ENCODE assay signal across 18 mouse cellular contexts in the genomic region with DNA sequence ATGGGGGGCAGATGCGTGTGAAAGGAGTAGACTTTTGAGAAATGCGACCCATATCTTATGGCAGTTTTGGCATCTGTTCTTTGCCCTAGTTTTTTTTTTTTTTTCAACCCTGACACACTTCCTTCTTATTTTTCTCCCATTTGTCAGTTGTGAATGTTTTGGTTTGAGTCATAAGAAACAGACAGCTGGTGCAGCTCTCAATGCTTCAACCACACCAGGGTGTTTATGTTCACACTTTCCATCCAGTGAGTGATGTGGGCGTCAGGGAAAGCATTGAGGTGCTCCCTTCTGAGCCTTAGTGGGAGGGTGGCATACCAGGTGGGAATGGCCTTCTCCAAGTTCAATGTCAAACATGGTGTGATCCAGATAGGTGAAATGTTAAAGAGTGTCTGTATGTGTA.
A peak's percentile ranks its signal among the peaks of the same experiment; 100 is the strongest.
DNase-seq lines count a peak whose midpoint lies in the region; TF ChIP-seq lines count a peak whose summit lies in the region.
"Had no signal": no experiment of that assay in that cellular context is flagged by ENCODE, and none has a peak within 500 bp of the region (broad histone marks: within the 10 kb centered on the region; RNA-seq: fewer than 3 reads in every experiment).

No protein-coding gene starts in this region.

- H3K36me3 ChIP-seq in CH12.LX (replicated peaks in 1 of 2; ENCODE audit: control insufficient read depth in 1 of 2, insufficient read depth in 1 of 2, low read length in 1 of 2) = no peaks in the 10 kb centered on the region
- H3K36me3 ChIP-seq: intestine, embryonic 15.5 days; limb, embryonic 12.5 days; liver, embryonic 15.5 days; midbrain, embryonic 12.5 days had no signal

- H3K27ac ChIP-seq in CH12.LX (ENCODE audit: insufficient read depth, low read depth) = no peak overlapping the region
- H3K27ac ChIP-seq: intestine, embryonic 15.5 days; limb, embryonic 12.5 days; liver, embryonic 15.5 days; midbrain, embryonic 12.5 days had no signal

- peak; percentile 16 for DNase-seq in left cerebral cortex, adult 11 months (ENCODE audit: low spot score)
- DNase-seq in left cerebral cortex, postnatal 4 days = no peak
- DNase-seq in CH12.LX (ENCODE audit: extremely low read depth) = no peak
- DNase-seq in brain, adult 2 months (ENCODE audit: low read depth, low spot score) = peak; percentile 77
- DNase-seq in naive thymus-derived CD4-positive, alpha-beta T cell, adult 2 months (ENCODE audit: low read depth) = peak; percentile 14
- DNase-seq in lung, adult 18-20 months = no peak
- DNase-seq in heart, adult 18-20 months = no peak
- DNase-seq: adrenal gland, postnatal 14 days; cerebellum, postnatal 14 days; heart, postnatal 4 days; kidney, postnatal 10 days; lung, postnatal 36 days had no signal

- dilution Hi-C loops in CH12.LX (cut with MboI; ENCODE audit: extremely low pct_ligation_motif_present, extremely low pct_unique_long_range_greater_than_20kb, low sequenced_read_pairs) = no loop called here

- peaks cover 52% of the 10 kb centered on the region for H3K27me3 ChIP-seq in CH12.LX (replicated peaks)
- H3K27me3 ChIP-seq: intestine, embryonic 15.5 days; limb, embryonic 12.5 days; liver, embryonic 15.5 days; midbrain, embryonic 12.5 days had no signal

- no peaks in the 10 kb centered on the region for H3K4me1 ChIP-seq in CH12.LX (ENCODE audit: control insufficient read depth in 1 of 2, insufficient read depth in 2 of 2)
- H3K4me1 ChIP-seq: intestine, embryonic 15.5 days; limb, embryonic 12.5 days; liver, embryonic 15.5 days; midbrain, embryonic 12.5 days had no signal

- in situ Hi-C loops in CH12.LX (cut with MboI; ENCODE audit: low pct_ligation_motif_present, low pct_unique_long_range_greater_than_20kb, low sequenced_read_pairs) = no loop called here

- H3K4me2 ChIP-seq in CH12.LX (ENCODE audit: insufficient read depth, low read depth, poor library complexity, severe bottlenecking) = no peak overlapping the region
- H3K4me2 ChIP-seq: heart, embryonic 11.5 days; intestine, embryonic 15.5 days; limb, embryonic 12.5 days; liver, embryonic 15.5 days; midbrain, embryonic 12.5 days had no signal

- H3K9me3 ChIP-seq in CH12.LX (replicated peaks; ENCODE audit: low read length) = no peaks in the 10 kb centered on the region
- H3K9me3 ChIP-seq: intestine, embryonic 15.5 days; limb, embryonic 12.5 days; liver, embryonic 15.5 days; midbrain, embryonic 12.5 days had no signal

- H3K4me3 ChIP-seq in CH12.LX (replicated peaks in 1 of 3; ENCODE audit: low read depth in 2 of 3, low read length in 2 of 3, poor library complexity in 1 of 3) = no peak overlapping the region
- H3K4me3 ChIP-seq: erythroblast, embryonic 14.5 days; intestine, embryonic 15.5 days; limb, embryonic 12.5 days; liver, embryonic 15.5 days; midbrain, embryonic 12.5 days had no signal

- intact Hi-C loops in left cerebral cortex, postnatal 4 days (cut with DNase I) = no loop called here

- no peak overlapping the region for H3K9ac ChIP-seq in CH12.LX (ENCODE audit: insufficient read depth, low read depth)
- H3K9ac ChIP-seq: intestine, embryonic 15.5 days; limb, embryonic 12.5 days; liver, embryonic 15.5 days; midbrain, embryonic 12.5 days had no signal

- peak; percentile 46; the same call in 1 of the 2 replicates for TF ChIP-seq EP300 in CH12.LX (IDR thresholded peaks at IDR 0.05; ENCODE audit: low read length)

- no peak for TF ChIP-seq RAD21 in CH12.LX (IDR thresholded peaks at IDR 0.05; ENCODE audit: low read depth, low read length)

- no peak for TF ChIP-seq POLR2A in CH12.LX (IDR thresholded peaks at IDR 0.05; ENCODE audit: low read depth, low read length)

- no peak for TF ChIP-seq CTCF in CH12.LX (conservative IDR thresholded peaks at IDR 0.05 in 1 of 2, IDR thresholded peaks at IDR 0.05 in 1 of 2; ENCODE audit: low read depth in 2 of 2, low read length in 2 of 2)

- H3K79me2 ChIP-seq in CH12.LX (replicated peaks; ENCODE audit: control insufficient read depth, extremely low read depth, insufficient read depth, poor library complexity, severe bottlenecking) = no peaks in the 10 kb centered on the region

TF ChIP-seq in CH12.LX, 34 proteins besides CTCF, POLR2A, EP300 and RAD21:
- no peak for TF ChIP-seq SIN3A (IDR thresholded peaks at IDR 0.05; ENCODE audit: low read length)
- peak; percentile 59 for TF ChIP-seq ZNF384 (IDR thresholded peaks at IDR 0.05; ENCODE audit: low read depth, low read length)

Comparison
In these comparisons a context has a peak if more than half of its experiments do, and no peak if none do; other contexts are left out.
1. DNase-seq: peak in left cerebral cortex, adult 11 months (single experiment), brain, adult 2 months (single experiment) and naive thymus-derived CD4-positive, alpha-beta T cell, adult 2 months (single experiment); none in left cerebral cortex, postnatal 4 days (single experiment), CH12.LX (single experiment), lung, adult 18-20 months (0 of 2) and heart, adult 18-20 months (0 of 2).